Mouse (Mus musculus) hindbrain, embryonic 13.5 days (tissue): ENCODE data around the gene Zbtb46. TPM values are rescaled to one million over a fixed set of nuclear protein-coding genes. Genes with fewer than 3 reads are reported as not detected.
"Not testable (repeated sequence)": the region's sequence is repeated elsewhere in the genome, so short reads cannot be mapped to it uniquely, and the experiment has no call there.

Experiments used
- ATAC-seq: fragments of 200-750 bp; cut with Nextera tagmentation; 2 replicates; pipeline ENCODE4 v1.8.0; 2017; ENCODE audit warnings: moderate TSS enrichment; ENCODE audit not compliant: low FRiP score
- H3K27ac ChIP-seq: fragments of 300-500 bp; sonication (generic); 2 replicates; pipeline ENCODE4 v1.5.1; 2015; ENCODE audit warnings: inconsistent platforms, mild to moderate bottlenecking, moderate library complexity
- H3K27me3 ChIP-seq: fragments of 300-500 bp; sonication (generic); 2 replicates; pipeline ENCODE4 v1.6.1; 2015; ENCODE audit warnings: mild to moderate bottlenecking, inconsistent platforms
- H3K36me3 ChIP-seq: fragments of 300-500 bp; sonication (generic); 2 replicates; pipeline ENCODE4 v1.6.1; 2015; ENCODE audit warnings: mild to moderate bottlenecking, inconsistent platforms
- H3K4me1 ChIP-seq: fragments of 300-500 bp; sonication (generic); replicated peaks from 2 replicates; pipeline ENCODE4 v1.6.1; 2015; ENCODE audit warnings: inconsistent platforms
- H3K4me2 ChIP-seq: fragments of 300-500 bp; sonication (generic); 2 replicates; pipeline ENCODE4 v1.6.1; 2015; ENCODE audit warnings: inconsistent platforms, mild to moderate bottlenecking, moderate library complexity
- H3K4me3 ChIP-seq: fragments of 300-500 bp; sonication (generic); 2 replicates; pipeline ENCODE4 v1.5.1; 2015; ENCODE audit warnings: mild to moderate bottlenecking, inconsistent platforms
- H3K9ac ChIP-seq: fragments of 300-500 bp; sonication (generic); 2 replicates; pipeline ENCODE4 v1.6.1; 2015; ENCODE audit warnings: mild to moderate bottlenecking, inconsistent platforms
- H3K9me3 ChIP-seq: fragments of 300-500 bp; sonication (generic); 2 replicates; pipeline ENCODE4 v1.6.1; 2016; ENCODE audit warnings: inconsistent platforms
- WGBS: fragments of 180-500 bp; shearing (Covaris S2); methylation state at CpG from one replicate; pipeline ENCODE4 v1.1.7; 2015; 5-methylcytosine and 5-hydroxymethylcytosine counted together
- polyA plus RNA-seq: library from polyadenylated mRNA; unstranded; fragments of >200 nt; fragmentation: Nextera tagmentation; extraction: Ambion mirVana; gene quantifications from 2 replicates; pipeline ENCODE4 v1.2.1, GENCODE M21; 2015

Zbtb46 gene
- 22.4 and 23.5 TPM in 2 replicates for polyA plus RNA-seq

DNA sequence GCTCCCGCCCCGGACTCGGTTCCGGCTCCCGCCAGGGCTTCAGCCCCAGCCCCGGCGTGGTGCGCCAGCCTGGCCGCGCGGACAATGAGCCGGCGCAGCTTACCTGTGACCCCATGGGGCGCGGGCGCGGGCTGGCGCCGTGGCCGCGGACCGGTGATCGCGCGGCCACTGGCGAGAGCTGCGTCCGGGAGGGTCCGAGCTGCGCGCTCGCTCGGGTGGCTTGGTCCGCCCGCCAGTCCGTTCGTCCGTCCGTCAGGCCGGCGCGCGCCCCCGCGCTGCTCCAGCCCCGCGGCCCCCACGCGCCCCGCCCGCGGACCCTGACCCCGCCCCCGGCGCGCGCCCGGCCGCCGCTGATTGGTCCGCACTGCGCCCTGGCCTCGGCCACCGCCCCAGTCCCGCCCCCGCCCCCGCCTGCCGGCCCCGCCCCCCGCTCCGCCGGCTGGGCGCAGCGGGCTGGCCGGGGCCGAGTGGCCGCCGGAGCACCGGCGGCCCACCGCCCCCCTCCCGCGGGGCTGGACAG lies at the start of gene Zbtb46:
Gene Zbtb46, minus strand, starts transcription at position 274 of the 520 bp plus-strand sequence.
- peak within 1 kb of the TSS; percentile 93 for H3K4me2 ChIP-seq
- WGBS, result 0% methylated on average over 29 of the region's 83 CpGs
- peaks cover 37% of the 10 kb centered on the region for H3K4me1 ChIP-seq
- peak within 1 kb of the TSS; percentile 85 for H3K27ac ChIP-seq
- H3K9ac ChIP-seq, result peak within 1 kb of the TSS; percentile 95
- H3K4me3 ChIP-seq, result peak within 1 kb of the TSS; percentile 98
- no peaks in the 10 kb centered on the region for H3K9me3 ChIP-seq
- peak; percentile 89 for ATAC-seq
- H3K27me3 ChIP-seq, result peaks cover 19% of the 10 kb centered on the region
- no peaks in the 10 kb centered on the region for H3K36me3 ChIP-seq

DNA sequence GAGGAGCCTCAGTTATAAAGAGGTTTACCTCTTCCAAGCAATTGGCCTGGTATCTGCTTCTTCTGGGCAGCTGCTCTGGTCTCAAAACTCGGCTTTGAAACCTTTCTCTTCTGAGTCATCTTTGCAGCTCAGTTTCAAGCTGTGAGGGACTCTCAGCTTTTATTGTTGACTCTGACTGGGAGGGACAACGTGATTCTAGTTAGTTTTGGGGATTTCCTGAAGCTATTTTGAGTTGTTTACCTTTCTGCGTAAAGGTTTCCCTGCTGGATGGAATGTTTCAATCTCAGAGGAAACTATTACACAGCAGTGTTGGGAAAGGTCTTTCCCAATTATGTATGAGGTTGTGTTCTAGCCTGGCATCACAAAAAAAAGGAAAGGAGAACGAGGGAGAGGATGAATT lies 39.4 kb upstream of the Zbtb46 start:
- no peak overlapping the region for H3K27ac ChIP-seq
- H3K4me1 ChIP-seq, result peaks cover 20% of the 10 kb centered on the region
- 0 out of 2 replicates have a peak overlapping the region, but pooled peaks have one; percentile 91 for H3K4me3 ChIP-seq
- no peak overlapping the region for H3K9ac ChIP-seq
- peaks cover 43% of the 10 kb centered on the region for H3K36me3 ChIP-seq
- H3K27me3 ChIP-seq, result no peaks in the 10 kb centered on the region
- 74% methylated on average over 4 of the region's 4 CpGs for WGBS
- no peak for ATAC-seq
- H3K4me2 ChIP-seq, result peak overlapping the region; percentile 99; the same call in 1 of the 2 replicates
- no peaks in the 10 kb centered on the region for H3K9me3 ChIP-seq

DNA sequence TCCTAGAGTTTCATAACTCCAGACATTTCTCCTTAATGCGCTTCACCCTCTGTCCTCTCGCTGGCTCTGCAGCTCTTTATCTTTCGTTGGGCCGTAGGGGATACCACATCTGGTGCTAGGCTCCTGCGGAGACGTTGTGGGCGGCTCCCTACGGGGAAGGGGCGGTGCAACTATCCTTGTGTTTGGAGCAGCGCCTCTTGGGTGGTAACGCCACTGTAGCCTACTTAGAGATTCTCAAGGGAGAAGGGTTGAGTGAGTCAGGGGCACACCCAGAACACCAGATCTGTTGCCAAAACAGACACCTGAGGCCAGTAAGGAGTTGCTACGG lies 38.3 kb upstream of the Zbtb46 start:
- Histone ChIP-seq H3K4me1 (peaks cover 20% of the 10 kb centered on the region), H3K4me2 (peak overlapping the region; percentile 99), H3K27me3 (no peaks in the 10 kb centered on the region), H3K9ac (peak overlapping the region; percentile 95), H3K27ac (peak overlapping the region; percentile 90), H3K4me3 (peak overlapping the region; percentile 91), H3K9me3 (no peaks in the 10 kb centered on the region), H3K36me3 (peaks cover 32% of the 10 kb centered on the region)
- ATAC-seq, result peak; percentile 38
- 0% methylated on average over 12 of the region's 12 CpGs for WGBS

DNA sequence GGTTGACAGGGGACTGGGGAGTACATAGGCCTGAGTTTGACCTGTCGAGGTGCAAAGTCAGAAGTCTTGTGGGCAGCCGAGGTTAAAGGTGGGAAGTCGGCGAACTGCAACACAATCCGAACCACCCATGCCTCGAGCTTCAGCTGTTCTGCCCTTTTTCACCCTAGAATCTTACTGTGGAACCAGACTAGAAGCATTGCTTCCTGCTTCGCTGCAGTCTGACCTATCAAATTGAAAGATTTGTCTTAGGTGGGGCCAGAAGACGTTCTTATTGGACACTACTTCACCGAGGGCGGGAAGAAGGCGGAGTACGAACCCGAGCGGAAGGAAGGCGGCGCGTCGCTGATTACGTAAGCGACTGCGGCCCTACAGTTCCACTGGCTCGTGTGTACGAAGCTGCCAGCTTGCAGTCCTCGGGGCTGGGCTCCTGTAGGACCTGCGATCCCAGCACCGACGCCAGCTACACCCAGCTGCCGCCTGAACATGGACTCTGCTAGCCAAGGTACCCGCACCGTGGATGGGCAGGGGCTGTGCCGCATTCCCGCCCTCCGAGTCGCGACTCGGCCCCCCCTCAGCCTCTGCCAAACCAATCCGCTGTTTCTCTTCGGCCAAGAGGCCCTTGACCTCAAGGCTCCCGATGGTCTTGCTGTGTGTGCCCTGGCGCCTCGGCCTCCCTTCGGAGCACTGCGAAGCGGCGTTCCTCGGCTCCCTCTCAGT lies 37.8 kb upstream of the Zbtb46 start, which contains the start of gene Tpd52l2:
Gene Tpd52l2, plus strand, starts transcription at position 312 of the 717 bp plus-strand sequence.
- Histone ChIP-seq H3K4me1 (peaks cover 20% of the 10 kb centered on the region), H3K4me3 (peak within 1 kb of the TSS; percentile 91), H3K36me3 (peaks cover 27% of the 10 kb centered on the region), H3K27ac (peak within 1 kb of the TSS; percentile 90), H3K4me2 (peak within 1 kb of the TSS; percentile 99), H3K27me3 (no peaks in the 10 kb centered on the region), H3K9ac (peak within 1 kb of the TSS; percentile 95), H3K9me3 (no peaks in the 10 kb centered on the region)
- WGBS, result under 1% methylated on average over 46 of the region's 46 CpGs
- ATAC-seq, result peak; percentile 97

DNA sequence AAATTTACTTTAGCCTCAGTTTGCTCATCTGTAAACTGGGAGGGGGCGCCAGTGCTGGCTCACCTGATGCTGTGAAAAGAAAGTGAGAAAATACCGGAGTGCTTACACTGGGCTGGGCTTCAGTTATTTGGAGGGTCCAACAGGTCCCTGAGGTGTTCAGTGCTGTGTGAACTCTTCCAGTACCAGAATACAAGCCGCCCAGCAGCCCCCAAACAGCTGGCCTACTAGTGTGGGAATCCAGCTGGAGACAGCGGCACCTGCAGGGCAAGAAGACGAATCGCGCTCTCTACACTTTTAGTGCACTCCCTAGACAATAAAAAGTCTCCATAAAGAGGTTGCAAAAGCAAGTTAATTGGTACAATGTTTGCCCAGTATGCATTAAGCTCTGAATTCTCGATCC lies 37.1 kb upstream of the Zbtb46 start:
- H3K9me3 ChIP-seq, result no peaks in the 10 kb centered on the region
- H3K4me1 ChIP-seq, result peaks cover 20% of the 10 kb centered on the region
- peak overlapping the region; percentile 99 for H3K4me2 ChIP-seq
- H3K27me3 ChIP-seq, result no peaks in the 10 kb centered on the region
- H3K9ac ChIP-seq, result peak overlapping the region; percentile 74
- peaks cover 20% of the 10 kb centered on the region for H3K36me3 ChIP-seq
- H3K27ac ChIP-seq, result peak overlapping the region; percentile 78
- ATAC-seq, result peak; percentile 65
- peak overlapping the region; percentile 91 for H3K4me3 ChIP-seq
- 15% methylated on average over 8 of the region's 8 CpGs for WGBS

DNA sequence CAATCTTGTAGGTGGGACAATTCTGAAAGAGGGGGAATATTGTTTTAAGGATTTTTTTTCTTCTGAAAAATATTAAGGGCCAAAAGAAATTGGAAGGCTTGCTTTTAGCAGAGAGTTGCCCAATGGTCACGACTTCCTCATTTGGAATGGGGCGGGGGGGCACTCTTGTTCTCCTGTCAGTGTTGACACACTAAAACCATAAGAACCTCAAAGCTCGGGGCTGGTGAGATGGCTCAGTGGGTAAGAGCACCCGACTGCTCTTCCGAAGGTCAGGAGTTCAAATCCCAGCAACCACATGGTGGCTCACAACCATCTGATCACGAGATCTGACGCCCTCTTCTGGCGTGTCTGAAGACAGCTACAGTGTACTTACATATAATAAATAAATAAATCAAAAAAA lies 36.6 kb upstream of the Zbtb46 start:
- H3K4me2 ChIP-seq, result peak overlapping the region; percentile 99
- 59% methylated on average over 8 of the region's 8 CpGs for WGBS
- H3K27me3 ChIP-seq, H3K27ac ChIP-seq, H3K9ac ChIP-seq, ATAC-seq, H3K9me3 ChIP-seq: not testable (repeated sequence)
- peaks cover 15% of the 10 kb centered on the region for H3K36me3 ChIP-seq
- H3K4me3 ChIP-seq, result peak overlapping the region; percentile 91; the same call in 1 of the 2 replicates
- H3K4me1 ChIP-seq, result peaks cover 20% of the 10 kb centered on the region

DNA sequence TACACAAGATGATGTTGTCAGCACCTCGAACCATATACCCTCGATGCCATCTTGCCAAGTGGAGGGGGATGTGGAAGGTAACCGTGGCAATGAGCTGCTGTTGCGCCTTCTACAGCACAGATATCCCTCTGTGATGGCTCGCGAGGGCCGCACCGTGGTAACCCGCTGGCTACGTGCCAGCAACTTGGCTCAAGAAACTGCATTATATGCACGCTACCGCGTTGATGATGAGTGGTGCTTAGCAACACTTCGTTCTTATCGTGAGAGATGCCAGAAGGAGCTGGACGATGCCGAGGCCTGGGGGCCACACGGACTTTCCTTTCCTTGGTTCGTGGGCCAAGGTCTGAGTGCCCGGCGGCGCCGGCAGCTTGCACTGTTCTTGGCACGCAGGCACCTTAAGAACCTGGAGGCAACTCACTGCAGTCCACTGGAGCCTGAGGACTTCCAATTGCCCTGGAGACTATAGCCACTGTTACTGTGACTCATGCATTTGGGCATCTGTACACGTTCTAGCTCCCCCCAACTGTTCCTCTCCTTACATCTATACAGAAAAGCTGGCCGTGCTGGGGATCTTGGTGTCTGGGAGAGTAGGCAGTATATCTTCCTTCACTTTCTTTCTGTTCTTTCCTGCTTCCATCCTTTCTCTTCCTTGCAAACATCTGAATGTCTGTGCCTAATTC lies 35.2 kb upstream of the Zbtb46 start:
- Histone ChIP-seq H3K9me3 (no peaks in the 10 kb centered on the region), H3K4me1 (peaks cover 20% of the 10 kb centered on the region), H3K4me3 (no peak overlapping the region), H3K27me3 (no peaks in the 10 kb centered on the region), H3K36me3 (peaks cover 3% of the 10 kb centered on the region; the same call in 1 of the 2 replicates), H3K27ac (no peak overlapping the region), H3K4me2 (no peak overlapping the region), H3K9ac (no peak overlapping the region)
- 73% methylated on average over 26 of the region's 26 CpGs for WGBS
- no peak for ATAC-seq

DNA sequence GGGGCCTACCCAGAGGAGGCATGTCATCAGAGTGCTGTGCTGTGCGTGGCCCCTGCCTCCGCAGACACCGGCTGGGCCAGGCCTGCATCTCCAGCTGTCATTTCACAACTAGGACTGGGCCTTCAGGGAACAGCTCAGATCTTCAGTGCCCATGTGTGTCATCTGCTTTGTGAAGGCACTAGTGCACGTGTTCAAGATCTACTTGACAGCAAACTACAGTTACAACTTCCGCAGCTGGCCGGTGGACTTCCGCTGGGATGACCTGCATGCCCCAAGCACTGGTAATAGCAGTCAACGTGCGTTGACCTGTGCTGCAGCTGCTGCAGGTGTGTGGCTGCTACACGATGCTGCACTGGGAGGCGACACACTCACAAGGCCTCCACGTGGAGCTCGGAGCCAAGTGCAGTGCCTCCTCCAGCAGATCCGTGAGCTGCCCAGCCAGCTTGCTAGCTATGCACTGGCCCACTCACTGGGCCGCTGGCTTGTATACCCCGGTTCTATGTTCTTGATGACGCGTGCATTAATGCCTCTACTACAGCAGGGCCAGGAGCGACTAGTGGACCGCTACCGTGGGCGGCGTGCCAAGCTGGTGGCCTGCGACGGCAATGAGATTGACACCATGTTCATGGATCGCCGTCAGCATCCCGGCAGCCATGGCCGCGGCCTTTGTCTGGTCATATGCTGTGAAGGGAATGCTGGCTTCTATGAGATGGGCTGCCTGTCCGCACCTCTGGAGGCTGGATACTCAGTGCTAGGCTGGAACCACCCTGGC lies 34.1 kb upstream of the Zbtb46 start, which contains the start of gene Abhd16b:
Gene Abhd16b, plus strand, starts transcription at position 51 of the 772 bp plus-strand sequence.
- Histone ChIP-seq H3K4me3 (no peak within 1 kb of the TSS), H3K4me1 (peaks cover 15% of the 10 kb centered on the region), H3K27me3 (no peaks in the 10 kb centered on the region), H3K9ac (no peak within 1 kb of the TSS), H3K4me2 (no peak within 1 kb of the TSS), H3K27ac (no peak within 1 kb of the TSS), H3K36me3 (no peaks in the 10 kb centered on the region), H3K9me3 (no peaks in the 10 kb centered on the region)
- 84% methylated on average over 31 of the region's 31 CpGs for WGBS
- no peak for ATAC-seq

DNA sequence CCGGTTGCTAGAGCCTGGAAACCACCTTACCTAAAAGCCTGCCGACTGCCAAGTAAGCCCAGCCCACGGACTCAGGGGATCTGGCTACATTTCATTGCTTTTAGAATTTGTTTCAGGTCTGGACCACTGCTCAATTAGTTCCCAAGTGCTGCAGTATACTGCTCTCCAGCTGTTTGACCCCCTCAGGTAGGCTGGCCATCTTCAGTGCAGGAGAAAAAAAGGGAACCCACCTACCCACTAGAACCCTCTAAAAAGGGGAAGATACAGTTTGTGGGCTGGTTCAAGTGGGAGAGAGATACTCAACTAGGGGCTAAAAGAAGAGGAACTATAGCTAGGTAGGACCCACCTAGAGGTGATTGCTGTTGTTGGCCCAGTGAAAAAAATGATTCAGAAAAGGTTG lies 33.0 kb upstream of the Zbtb46 start:
- Histone ChIP-seq H3K4me3 (no peak overlapping the region), H3K9me3 (no peaks in the 10 kb centered on the region)

DNA sequence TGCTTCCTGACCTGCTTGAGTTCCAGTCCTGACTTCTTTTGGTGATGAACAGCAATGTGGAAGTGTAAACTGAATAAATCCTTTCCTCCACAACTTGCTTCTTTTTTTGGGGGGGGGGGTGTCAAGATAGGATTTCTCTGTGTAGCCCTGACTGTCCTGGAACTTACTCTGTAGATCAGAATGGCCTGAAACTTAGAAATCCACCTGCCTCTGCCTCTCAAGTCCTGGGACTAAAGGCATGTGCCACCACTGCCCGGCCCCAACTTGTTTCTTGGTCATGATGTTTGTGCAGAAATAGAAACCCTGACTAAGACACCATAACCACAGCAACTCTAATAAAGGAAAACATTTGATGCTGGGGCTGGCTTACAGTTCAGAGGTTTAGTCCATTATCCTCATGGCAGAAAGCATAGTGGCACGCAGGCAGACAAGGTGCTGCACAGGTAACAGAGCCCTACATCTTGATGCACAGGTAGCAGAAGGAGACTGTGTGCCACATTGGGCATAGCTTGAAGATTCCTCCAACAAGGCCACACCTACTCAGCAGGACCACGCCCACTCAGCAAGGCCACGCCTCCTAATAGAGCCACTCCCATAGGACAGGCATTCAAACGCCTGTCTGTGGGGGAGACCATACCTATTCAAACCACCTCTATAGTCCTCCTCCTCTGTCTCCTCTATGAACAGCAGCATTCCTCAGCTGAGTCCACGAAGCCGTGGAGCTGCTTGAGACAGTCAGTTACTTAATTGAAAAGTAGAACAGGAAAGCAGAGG lies 32.4 kb upstream of the Zbtb46 start:
- no peak for ATAC-seq
- H3K27ac ChIP-seq, result no peak overlapping the region
- no peak overlapping the region for H3K4me2 ChIP-seq
- H3K9me3 ChIP-seq, result no peaks in the 10 kb centered on the region
- no peaks in the 10 kb centered on the region for H3K36me3 ChIP-seq
- no peak overlapping the region for H3K9ac ChIP-seq
- H3K27me3 ChIP-seq, result no peaks in the 10 kb centered on the region
- H3K4me3 ChIP-seq, result no peak overlapping the region
- WGBS, result 26% methylated on average over 7 of the region's 7 CpGs
- H3K4me1 ChIP-seq, result peaks cover 11% of the 10 kb centered on the region

More for the DNA sequence above, 33.0 kb upstream of the Zbtb46 start:
- no peak overlapping the region for H3K4me2 ChIP-seq
- WGBS, result 37% methylated on average over 3 of the region's 3 CpGs
- no peak for ATAC-seq
- H3K27ac ChIP-seq, result no peak overlapping the region
- H3K36me3 ChIP-seq, result no peaks in the 10 kb centered on the region
- H3K9ac ChIP-seq, result no peak overlapping the region
- H3K4me1 ChIP-seq, result peaks cover 11% of the 10 kb centered on the region
- no peaks in the 10 kb centered on the region for H3K27me3 ChIP-seq
